Mouse (Mus musculus) common myeloid progenitor, adult 5-6 weeks (primary cell): ENCODE results near the gene Stx5a. TPM values are rescaled to one million over a fixed set of nuclear protein-coding genes. Genes with fewer than 3 reads are reported as not detected.
"Not testable (repeated sequence)": the region's sequence is repeated elsewhere in the genome, so short reads cannot be mapped to it uniquely, and the experiment has no call there.

Experiments
- ATAC-seq: replicated peaks from 2 replicates; pipeline ENCODE4 v1.8.0; 2016; ENCODE audit warnings: low read depth, mild to moderate bottlenecking, moderate TSS enrichment, inconsistent platforms; ENCODE audit not compliant: poor library complexity, severe bottlenecking
- total RNA-seq: library from RNA; stranded (forward); fragments of 200-1000, 187-1606 nt; gene quantifications from 2 replicates; pipeline ENCODE4 v1.2.3, GENCODE M21; 2017

Gene Stx5a
- total RNA-seq, 1 experiment from 2014 or later: 60.0 TPM

GRCm38 (mm10) chr19:8715868-8716766 is 25.1 kb upstream of the Stx5a start:
- ATAC-seq: no peak

GRCm38 (mm10) chr19:8716767-8717475 is 24.3 kb upstream of the Stx5a start:
- ATAC-seq: no peak

- peak; percentile 40 for ATAC-seq
Measured at GRCm38 (mm10) chr19:8718357-8718756, 22.9 kb upstream of the Stx5a start.

- ATAC-seq: not testable (repeated sequence)
Measured at GRCm38 (mm10) chr19:8719037-8719436, 22.2 kb upstream of the Stx5a start.

GRCm38 (mm10) chr19:8721378-8721777 is 19.8 kb upstream of the Stx5a start:
- no peak for ATAC-seq

- no peak for ATAC-seq
Measured at GRCm38 (mm10) chr19:8722021-8722420, 19.2 kb upstream of the Stx5a start.

- ATAC-seq: no peak
Measured at GRCm38 (mm10) chr19:8722559-8722906, 18.7 kb upstream of the Stx5a start.

GRCm38 (mm10) chr19:8722907-8723573 is 18.2 kb upstream of the Stx5a start, which contains the start of gene Slc3a2:
Gene Slc3a2, minus strand, starts transcription at chr19:8723369.
- ATAC-seq: peak; percentile 84

- ATAC-seq: no peak
Measured at GRCm38 (mm10) chr19:8723574-8724346, 17.5 kb upstream of the Stx5a start.

GRCm38 (mm10) chr19:8724392-8724791 is 16.8 kb upstream of the Stx5a start:
- ATAC-seq: no peak

- no peak for ATAC-seq
Measured at GRCm38 (mm10) chr19:8725081-8725613, 16.1 kb upstream of the Stx5a start.

- ATAC-seq: no peak
Measured at GRCm38 (mm10) chr19:8726609-8727390, 14.4 kb upstream of the Stx5a start.

- no peak for ATAC-seq
Measured at GRCm38 (mm10) chr19:8727495-8728114, 13.6 kb upstream of the Stx5a start.

GRCm38 (mm10) chr19:8728335-8729099 is 12.7 kb upstream of the Stx5a start:
- ATAC-seq: not testable (repeated sequence)

- no peak for ATAC-seq
Measured at GRCm38 (mm10) chr19:8734334-8734733, 6.9 kb upstream of the Stx5a start.

GRCm38 (mm10) chr19:8735389-8736159 is 5.6 kb upstream of the Stx5a start, which contains the start of gene Wdr74:
Gene Wdr74, plus strand, starts transcription at chr19:8735827.
- ATAC-seq: peak; percentile 97

GRCm38 (mm10) chr19:8736160-8736467 is 5.1 kb upstream of the Stx5a start:
- no peak for ATAC-seq
